Mouse (Mus musculus) hindbrain, postnatal 0 days (tissue): ENCODE measurements at regions not wholly inside any gene's neighbourhood (a gene's known extent, or its start where the extent isn't known, plus 50 kb on each side); places are given as distances from the start of the nearest gene placed in this dataset.
A peak's percentile ranks its signal among the peaks of the same experiment; 100 is the strongest.

Source experiments
- ATAC-seq: fragments of 200-750 bp; cut with Nextera tagmentation; 2 replicates; pipeline ENCODE4 v1.8.0; 2017; ENCODE audit warnings: mild to moderate bottlenecking, moderate TSS enrichment, moderate library complexity
- DNase-seq: peaks from one replicate; pipeline ENCODE4 v3.0.0-alpha.2; 2015; ENCODE audit warnings: low spot score
- H3K27ac ChIP-seq: fragments of 300-500 bp; sonication (generic); 2 replicates; pipeline ENCODE4 v1.5.1; 2014; ENCODE audit warnings: mild to moderate bottlenecking
- H3K27me3 ChIP-seq: fragments of 300-500 bp; sonication (generic); 2 replicates; pipeline ENCODE4 v1.6.1; 2014; ENCODE audit warnings: low read length, mixed read lengths; ENCODE audit not compliant: insufficient read depth
- H3K36me3 ChIP-seq: fragments of 300-500 bp; sonication (generic); 2 replicates; pipeline ENCODE4 v1.6.1; 2014; ENCODE audit warnings: low read length, mixed read lengths; ENCODE audit not compliant: insufficient read depth
- H3K4me1 ChIP-seq: fragments of 300-500 bp; sonication (generic); 2 replicates; pipeline ENCODE4 v1.6.1; 2014; ENCODE audit warnings: antibody characterized with exemption, low read length, mixed read lengths; ENCODE audit not compliant: insufficient read depth
- H3K4me2 ChIP-seq: fragments of 300-500 bp; sonication (generic); 2 replicates; pipeline ENCODE4 v1.6.1; 2014; ENCODE audit warnings: low read depth, mild to moderate bottlenecking, low read length, moderate library complexity, mixed read lengths
- H3K4me3 ChIP-seq: fragments of 300-500 bp; sonication (generic); 2 replicates; pipeline ENCODE4 v1.5.1; 2014; ENCODE audit warnings: low read length
- H3K9ac ChIP-seq: fragments of 300-500 bp; sonication (generic); replicated peaks from 2 replicates; pipeline ENCODE4 v1.6.1; 2014; ENCODE audit warnings: mild to moderate bottlenecking, low read length, moderate library complexity, mixed read lengths
- H3K9me3 ChIP-seq: fragments of 300-500 bp; sonication (generic); 2 replicates; pipeline ENCODE4 v1.6.1; 2016; ENCODE audit warnings: low read length, mixed read lengths
- CTCF ChIP-seq: IDR thresholded peaks from 2 replicates; pipeline ENCODE4 v1.5.1; 2016; ENCODE audit warnings: antibody characterized with exemption, control low read depth, low read depth
- WGBS: fragments of 180-500 bp; shearing (Covaris S2); extraction: QIAGEN DNeasy Blood & Tissue Kit; methylation state at CpG from one replicate; pipeline ENCODE4 v1.1.7; 2014; 5-methylcytosine and 5-hydroxymethylcytosine counted together

DNA sequence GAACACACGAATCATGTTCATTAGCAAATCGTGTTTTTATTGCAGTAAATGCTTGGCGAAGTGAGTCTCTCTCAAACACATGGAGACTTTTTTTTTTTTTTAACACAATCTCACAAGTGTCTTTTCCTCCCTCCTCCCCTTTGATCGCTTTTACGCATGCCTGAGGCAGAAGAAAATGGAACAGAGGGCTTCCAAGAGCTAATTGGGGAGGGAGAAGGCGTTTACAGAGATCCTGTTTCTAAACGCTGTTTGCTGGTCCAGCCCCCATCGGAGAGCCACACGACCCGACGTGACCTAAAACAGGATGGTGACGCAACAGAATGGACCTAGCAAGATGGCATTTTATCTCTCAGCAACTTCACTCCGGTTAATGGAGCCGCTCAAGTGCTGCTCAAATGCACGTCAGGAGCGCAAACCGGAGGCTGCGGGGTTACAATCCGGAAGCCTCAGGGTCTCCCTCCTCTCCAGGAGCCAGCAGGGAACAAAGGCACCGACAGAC, 73.0 kb upstream of the Zfp217 start:
- H3K4me1 ChIP-seq = peaks cover 20% of the 10 kb centered on the region; the same call in 1 of the 2 replicates
- peak; percentile 51 for DNase-seq
- ATAC-seq = no peak; the same call in 1 of the 2 replicates
- TF ChIP-seq CTCF = no peak
- peak overlapping the region; percentile 56 for H3K4me2 ChIP-seq
- H3K36me3 ChIP-seq = no peaks in the 10 kb centered on the region
- no peaks in the 10 kb centered on the region for H3K9me3 ChIP-seq
- peak overlapping the region; percentile 2; the same call in 1 of the 2 replicates for H3K27ac ChIP-seq
- WGBS = under 1% methylated on average over 20 of the region's 20 CpGs
- H3K9ac ChIP-seq = peak overlapping the region; percentile 1; the same call in 1 of the 2 replicates
- H3K4me3 ChIP-seq = peak overlapping the region; percentile 13
- H3K27me3 ChIP-seq = no peaks in the 10 kb centered on the region

DNA sequence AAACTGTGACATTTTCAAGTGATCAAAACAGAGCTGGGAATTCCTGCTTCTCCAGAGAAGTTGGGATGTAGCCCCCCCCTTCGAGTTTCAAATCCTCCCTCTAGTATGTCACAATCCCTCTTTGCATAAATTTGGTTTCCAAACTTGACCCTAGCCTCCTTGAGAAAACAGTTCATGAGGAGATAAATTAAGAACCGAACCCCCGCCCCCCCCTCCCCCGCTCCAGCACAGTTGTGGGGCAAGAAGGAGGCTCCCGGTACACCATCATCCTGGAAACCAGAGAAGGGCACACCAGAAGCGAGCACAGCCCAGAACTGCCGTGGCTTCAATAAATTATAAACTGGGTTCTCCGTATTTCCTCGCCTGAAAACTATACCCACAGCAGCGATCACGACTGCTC, 72.5 kb upstream of the Zfp217 start:
- ATAC-seq = no peak

DNA sequence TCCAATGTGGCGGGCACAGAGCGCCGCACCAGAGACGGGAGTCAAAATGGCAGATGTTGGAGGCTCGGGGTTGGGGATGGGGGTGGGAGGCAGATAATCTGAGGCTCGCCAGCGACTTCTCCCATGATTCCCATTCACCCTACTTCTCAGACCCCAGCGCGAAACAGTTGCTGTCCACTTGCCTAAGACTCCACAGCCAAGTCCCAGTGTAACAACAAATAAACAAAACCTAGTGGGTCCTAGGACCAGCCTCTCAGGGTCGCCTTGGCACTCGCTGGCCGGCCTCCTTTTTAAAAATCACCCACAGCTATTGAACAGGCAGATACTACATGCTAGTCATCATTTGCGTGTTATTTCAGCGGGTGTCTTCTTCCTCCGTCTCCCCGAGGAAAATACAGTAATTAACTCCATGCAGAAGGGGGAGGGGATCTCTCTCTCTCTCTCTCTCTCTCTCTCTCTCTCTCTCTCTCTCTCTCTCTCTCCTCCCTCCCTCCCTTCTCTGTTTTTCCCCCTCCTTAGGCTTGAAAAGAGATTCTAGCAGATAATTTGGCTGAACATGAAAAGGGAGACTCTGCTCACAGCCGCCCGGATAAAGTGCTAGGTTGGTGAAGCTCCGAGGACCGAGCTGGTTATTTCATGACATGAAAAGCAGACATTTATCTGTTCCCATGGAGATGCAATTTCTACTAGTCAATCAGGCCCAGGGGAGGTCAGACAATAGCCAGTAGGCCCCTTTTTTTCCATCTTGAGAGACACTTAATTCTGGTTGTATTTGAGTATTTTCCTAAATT, 71.9 kb upstream of the Zfp217 start:
- Histone ChIP-seq H3K27me3 (no peaks in the 10 kb centered on the region), H3K9ac (peak overlapping the region; percentile 33), H3K4me2 (peak overlapping the region; percentile 56), H3K36me3 (no peaks in the 10 kb centered on the region), H3K27ac (peak overlapping the region; percentile 81), H3K4me1 (peaks cover 20% of the 10 kb centered on the region; the same call in 1 of the 2 replicates), H3K9me3 (0 out of 2 replicates have a peak, but pooled peaks cover 4% of the 10 kb centered on the region), H3K4me3 (peak overlapping the region; percentile 27)
- DNase-seq (peak; percentile 50), ATAC-seq (no peak)
- TF ChIP-seq CTCF = no peak
- WGBS = 4% methylated on average over 20 of the region's 20 CpGs

More for the DNA sequence above, 72.5 kb upstream of the Zfp217 start:
- Histone ChIP-seq H3K4me3 (peak overlapping the region; percentile 13), H3K9me3 (no peaks in the 10 kb centered on the region), H3K4me1 (peaks cover 20% of the 10 kb centered on the region; the same call in 1 of the 2 replicates), H3K36me3 (no peaks in the 10 kb centered on the region), H3K27me3 (no peaks in the 10 kb centered on the region), H3K4me2 (peak overlapping the region; percentile 56), H3K27ac (peak overlapping the region; percentile 2; the same call in 1 of the 2 replicates), H3K9ac (0 out of 2 replicates have a peak overlapping the region, but pooled peaks have one; percentile 1)
- DNase-seq = no peak
- WGBS = 7% methylated on average over 11 of the region's 11 CpGs
- no peak for TF ChIP-seq CTCF

DNA sequence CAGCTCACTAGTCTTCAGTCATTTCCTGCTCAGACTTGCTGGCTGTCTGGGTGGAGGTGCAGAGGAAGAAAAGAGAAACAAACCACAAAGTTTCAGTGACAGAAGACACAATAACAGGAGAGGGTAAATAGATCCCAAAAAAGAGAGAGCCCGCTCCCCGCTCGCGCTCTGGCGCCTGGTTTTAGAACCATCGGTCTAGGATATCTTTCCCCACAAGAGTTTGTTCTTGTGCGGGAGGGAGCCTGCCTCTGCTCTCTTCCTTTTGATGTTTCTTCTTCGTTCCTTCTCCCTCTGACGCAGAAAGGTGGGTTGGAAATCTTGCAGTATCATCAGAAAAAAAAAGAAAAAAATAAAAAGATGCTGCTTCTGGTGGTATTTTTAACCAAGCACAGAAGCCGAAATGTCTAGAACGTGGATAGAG, 71.3 kb upstream of the Zfp217 start:
- no peak for TF ChIP-seq CTCF
- Histone ChIP-seq H3K4me3 (peak overlapping the region; percentile 27), H3K4me1 (peaks cover 20% of the 10 kb centered on the region; the same call in 1 of the 2 replicates), H3K4me2 (peak overlapping the region; percentile 56), H3K9me3 (0 out of 2 replicates have a peak, but pooled peaks cover 4% of the 10 kb centered on the region), H3K36me3 (no peaks in the 10 kb centered on the region), H3K27me3 (no peaks in the 10 kb centered on the region), H3K9ac (peak overlapping the region; percentile 33), H3K27ac (peak overlapping the region; percentile 81)
- WGBS = 3% methylated on average over 11 of the region's 11 CpGs
- DNase-seq = no peak
- ATAC-seq = no peak

DNA sequence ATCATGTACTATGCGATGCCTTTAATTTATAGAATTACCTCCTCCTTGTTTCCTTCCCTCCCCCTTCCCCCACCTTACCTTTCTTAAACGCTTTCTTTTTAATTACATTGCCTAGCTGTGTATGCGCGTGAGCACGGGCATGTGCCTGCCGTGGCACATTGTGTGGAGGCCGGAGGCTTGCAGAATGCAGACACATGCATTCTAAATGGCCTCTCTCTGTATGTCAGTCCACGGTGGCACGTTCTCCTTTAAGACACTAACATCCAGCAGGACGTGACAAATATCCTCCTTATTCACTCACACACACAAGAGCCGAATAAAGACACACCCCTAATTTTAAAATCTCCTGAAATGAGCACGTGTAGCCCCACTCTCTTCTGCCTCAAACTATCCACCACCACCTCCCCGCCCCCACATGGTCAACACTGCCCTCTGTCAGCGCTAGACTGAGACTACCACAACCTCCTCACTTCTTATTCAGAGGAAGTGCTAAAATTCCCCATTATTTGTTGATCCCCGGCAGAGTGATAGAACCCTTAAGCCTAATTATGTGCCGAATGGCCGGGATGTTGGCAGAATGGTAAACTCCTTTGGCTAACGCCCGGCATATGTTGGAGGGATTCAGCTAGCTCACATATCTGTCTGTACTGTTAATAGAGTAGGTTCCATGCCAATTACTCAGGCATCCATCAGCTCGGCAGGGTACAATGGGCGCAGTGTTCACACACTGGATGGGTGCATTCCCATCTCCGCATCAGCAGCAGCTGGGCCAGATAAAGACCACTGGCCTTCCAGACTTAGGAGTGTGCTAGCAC, 70.5 kb upstream of the Zfp217 start:
- peaks cover 20% of the 10 kb centered on the region; the same call in 1 of the 2 replicates for H3K4me1 ChIP-seq
- 7% methylated on average over 22 of the region's 22 CpGs for WGBS
- H3K36me3 ChIP-seq = no peaks in the 10 kb centered on the region
- DNase-seq (peak; percentile 80), ATAC-seq (peak; percentile 90)
- H3K4me3 ChIP-seq = no peak overlapping the region; the same call in 1 of the 2 replicates
- H3K27ac ChIP-seq = peak overlapping the region; percentile 69; the same call in 1 of the 2 replicates
- TF ChIP-seq CTCF = peak; percentile 76
- H3K27me3 ChIP-seq = no peaks in the 10 kb centered on the region
- H3K9ac ChIP-seq = no peak overlapping the region
- 0 out of 2 replicates have a peak, but pooled peaks cover 4% of the 10 kb centered on the region for H3K9me3 ChIP-seq
- H3K4me2 ChIP-seq = peak overlapping the region; percentile 56

DNA sequence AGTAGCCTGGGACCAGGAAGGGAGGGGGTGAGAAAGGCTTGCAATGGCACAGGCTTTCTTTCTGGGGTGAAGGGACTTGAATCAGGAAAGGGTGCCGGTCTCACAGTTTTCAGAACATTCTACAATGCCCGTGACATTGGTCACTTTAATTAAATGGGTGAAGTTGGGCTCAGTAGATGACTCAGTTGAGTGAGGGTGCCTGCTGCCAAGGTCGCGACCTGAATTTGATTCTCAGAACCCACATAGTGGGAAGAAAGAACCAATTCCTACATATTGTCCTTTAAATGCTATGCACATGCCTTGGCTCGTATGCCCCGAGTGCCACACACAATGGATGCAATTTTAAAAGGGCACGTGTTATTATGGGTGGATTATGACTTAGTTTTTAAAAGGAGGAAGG, 68.4 kb upstream of the Zfp217 start:
- DNase-seq (no peak), ATAC-seq (no peak)
- WGBS = 82% methylated on average over 7 of the region's 7 CpGs
- no peak for TF ChIP-seq CTCF
- no peak overlapping the region for H3K4me2 ChIP-seq
- no peaks in the 10 kb centered on the region for H3K27me3 ChIP-seq
- H3K9me3 ChIP-seq = 0 out of 2 replicates have a peak, but pooled peaks cover 4% of the 10 kb centered on the region
- 0 out of 2 replicates have a peak, but pooled peaks cover 11% of the 10 kb centered on the region for H3K4me1 ChIP-seq
- no peak overlapping the region for H3K9ac ChIP-seq
- no peak overlapping the region for H3K4me3 ChIP-seq
- H3K36me3 ChIP-seq = no peaks in the 10 kb centered on the region
- H3K27ac ChIP-seq = no peak overlapping the region
